Mouse (Mus musculus): ENCODE data around the gene Noct.
"Not testable (repeated sequence)": the region's sequence is repeated elsewhere in the genome, so short reads cannot be mapped to it uniquely, and the experiment has no call there.

The Noct gene

DNA sequence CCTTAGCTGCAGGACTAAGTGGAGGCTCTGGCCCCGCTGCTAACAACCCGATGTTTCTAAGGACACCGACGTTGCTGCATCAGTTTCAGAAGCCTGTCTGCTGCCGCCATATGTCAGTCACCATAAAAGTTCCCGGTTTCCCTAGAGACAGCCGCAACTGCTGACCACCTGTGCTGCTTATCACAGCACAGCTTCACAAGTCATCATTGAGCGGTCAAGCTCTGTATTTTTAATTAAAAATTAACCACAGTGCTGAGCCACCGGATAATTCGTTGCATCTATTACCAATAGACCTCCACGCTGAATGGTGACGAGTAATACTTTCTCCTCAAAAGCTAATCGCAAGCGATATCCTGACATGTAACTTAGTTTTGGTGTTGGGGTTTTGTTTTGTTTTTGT lies 19.4 kb upstream of the Noct start:
- no peak for DNase-seq (ENCODE audit: low read depth)

DNA sequence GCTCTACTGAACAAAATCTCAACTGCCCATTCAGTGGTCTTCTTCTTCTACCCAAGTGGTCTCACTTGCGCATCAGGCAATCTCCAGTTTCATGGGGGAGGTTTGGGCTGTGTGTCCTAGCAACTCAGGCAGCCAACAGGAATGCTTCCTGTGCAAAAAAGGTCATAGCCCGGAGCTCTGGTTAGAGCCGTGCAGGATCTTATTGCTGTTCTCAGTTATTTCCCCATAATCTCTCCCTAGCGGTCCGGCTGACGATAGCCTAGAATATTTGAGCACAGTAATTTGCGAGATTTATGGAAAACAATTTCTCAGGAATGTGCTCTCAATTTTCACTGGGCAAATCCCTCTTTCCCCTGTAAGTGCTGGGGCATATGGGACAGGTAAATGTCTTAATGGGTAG lies 17.7 kb upstream of the Noct start:
- DNase-seq (ENCODE audit: low read depth): no peak

DNA sequence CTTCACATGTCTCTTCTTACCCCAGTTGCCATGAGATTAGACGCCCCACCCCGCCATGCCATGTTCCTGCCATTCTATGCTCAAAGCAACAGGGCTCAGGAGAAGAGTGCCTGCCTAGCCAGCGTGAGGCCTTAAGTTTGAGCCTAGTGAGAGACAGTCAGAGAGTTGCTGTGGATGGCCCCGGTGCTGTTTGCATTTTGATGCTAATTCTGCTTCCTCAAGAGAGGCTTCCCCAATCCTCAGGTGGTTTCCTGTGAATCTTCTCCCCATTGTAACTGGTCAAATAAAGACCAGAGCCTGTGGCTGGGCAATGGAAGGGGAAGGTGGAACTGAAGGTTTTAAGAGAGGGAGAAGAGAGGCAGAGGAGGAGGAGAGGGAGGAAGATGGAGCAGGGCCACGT lies 15.6 kb upstream of the Noct start:
- DNase-seq (ENCODE audit: low read depth): no peak

GRCm38 (mm10) chr3:51209503-51210314 lies 14.5 kb upstream of the Noct start:
- no peak for DNase-seq (ENCODE audit: low read depth)

GRCm38 (mm10) chr3:51210485-51210884 lies 13.8 kb upstream of the Noct start:
- no peak for DNase-seq (ENCODE audit: low read depth)

DNA sequence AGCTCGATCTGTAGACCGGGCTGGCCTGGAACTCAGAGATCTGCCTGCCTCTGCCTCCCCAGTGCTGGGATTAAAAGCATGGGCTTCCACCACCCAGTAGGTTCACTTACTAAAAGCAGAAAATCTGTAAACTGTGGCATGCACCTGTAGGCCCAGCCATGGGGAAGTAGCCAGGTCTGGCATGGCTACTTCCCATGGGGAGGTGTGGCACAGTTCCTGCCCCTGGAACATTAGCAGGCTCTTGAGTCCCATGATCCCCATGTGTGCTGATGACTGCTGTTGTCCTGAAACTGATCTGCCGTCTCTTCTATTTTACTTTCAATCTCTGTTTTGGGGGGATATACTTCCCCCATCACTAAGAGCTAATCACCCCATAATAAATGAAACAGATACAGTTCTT lies 11.1 kb upstream of the Noct start:
- DNase-seq (ENCODE audit: low read depth): no peak

DNA sequence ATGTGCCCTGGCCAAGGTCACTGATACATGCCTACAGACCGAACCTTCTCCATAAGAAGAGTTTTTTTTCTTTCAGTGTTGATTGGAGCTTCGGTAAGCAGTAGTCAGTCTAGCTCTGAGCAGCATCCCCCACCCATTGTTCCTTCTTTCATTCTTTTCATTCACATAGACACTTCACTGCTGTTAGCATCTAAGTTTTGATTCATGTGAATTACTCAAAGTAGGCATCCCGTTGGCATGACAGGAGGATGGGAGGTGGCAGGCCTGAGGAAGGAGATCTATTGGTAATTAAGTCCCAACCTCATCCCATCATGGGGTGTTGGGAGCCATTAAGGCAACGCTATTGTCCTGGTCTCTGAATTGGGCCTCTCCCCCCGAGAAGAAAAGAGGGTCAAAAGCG lies 8.6 kb upstream of the Noct start:
- DNase-seq (ENCODE audit: low read depth): no peak

DNA sequence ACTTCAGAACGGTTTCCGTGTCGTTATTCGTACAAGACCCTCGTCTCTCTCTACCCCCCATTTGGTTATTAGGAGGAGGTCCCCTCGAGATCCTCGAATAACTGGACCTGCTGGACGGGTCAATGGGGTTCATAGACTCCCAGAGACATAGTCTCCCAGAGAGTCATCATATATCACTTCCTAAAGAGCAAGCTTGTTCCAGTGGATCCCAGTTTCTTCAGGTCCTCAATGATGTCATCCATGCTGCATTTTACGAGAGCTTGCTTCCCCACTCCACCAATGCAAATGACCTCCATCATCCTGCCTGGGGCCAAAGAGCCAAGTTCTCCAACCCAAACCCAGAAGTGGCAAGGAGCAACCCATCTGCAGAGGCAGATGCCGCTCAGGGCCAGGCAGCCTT lies 7.9 kb upstream of the Noct start:
- not testable (repeated sequence) for DNase-seq (ENCODE audit: low read depth)

- DNase-seq (ENCODE audit: low read depth): not testable (repeated sequence)
Measured at GRCm38 (mm10) chr3:51218385-51218784, 5.9 kb upstream of the Noct start.

DNA sequence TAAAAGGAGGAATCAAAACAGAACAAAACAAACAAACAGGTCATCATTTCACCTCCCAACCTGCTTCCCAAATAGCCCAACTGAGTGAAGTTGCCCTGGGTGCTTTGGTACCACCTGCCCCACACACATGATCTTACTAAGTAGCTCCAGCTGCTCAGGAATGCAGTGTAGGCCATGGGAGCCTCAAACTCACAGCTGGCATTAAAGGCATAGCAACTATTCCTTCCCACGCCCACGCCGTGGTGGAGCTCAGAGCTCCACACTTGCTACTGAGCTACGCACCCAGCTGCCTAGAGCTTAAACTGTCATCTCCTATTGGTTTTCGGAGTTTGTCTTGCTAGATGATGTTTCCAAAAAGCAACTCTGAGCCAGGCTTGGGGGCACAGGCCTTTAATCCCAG lies 5.0 kb upstream of the Noct start:
- DNase-seq (ENCODE audit: low read depth): no peak

DNA sequence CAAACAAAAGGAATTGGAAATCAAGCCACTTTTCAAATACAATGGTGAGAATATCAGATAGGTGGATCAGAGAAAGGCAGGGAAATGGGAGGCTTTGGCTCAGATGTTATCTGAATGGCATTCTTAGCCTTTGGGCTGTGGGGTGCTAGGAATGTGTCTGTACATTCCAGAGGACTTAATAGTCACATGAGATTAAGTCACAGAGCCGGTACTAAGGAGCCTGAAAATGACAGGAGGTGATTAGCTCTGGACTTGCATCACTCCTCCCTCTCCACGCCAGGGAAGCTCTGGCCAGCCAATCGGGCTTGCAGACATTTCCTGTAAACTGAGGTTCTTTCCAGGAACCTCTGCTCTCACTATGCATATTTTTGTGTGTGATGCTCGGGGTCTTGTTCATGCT lies 3.4 kb upstream of the Noct start:
- DNase-seq (ENCODE audit: low read depth): no peak

- no peak for DNase-seq (ENCODE audit: low read depth)
Measured at GRCm38 (mm10) chr3:51221847-51222246, 2.4 kb upstream of the Noct start.

- DNase-seq (ENCODE audit: low read depth): no peak
Measured at GRCm38 (mm10) chr3:51222302-51222701, 1.9 kb upstream of the Noct start.

DNA sequence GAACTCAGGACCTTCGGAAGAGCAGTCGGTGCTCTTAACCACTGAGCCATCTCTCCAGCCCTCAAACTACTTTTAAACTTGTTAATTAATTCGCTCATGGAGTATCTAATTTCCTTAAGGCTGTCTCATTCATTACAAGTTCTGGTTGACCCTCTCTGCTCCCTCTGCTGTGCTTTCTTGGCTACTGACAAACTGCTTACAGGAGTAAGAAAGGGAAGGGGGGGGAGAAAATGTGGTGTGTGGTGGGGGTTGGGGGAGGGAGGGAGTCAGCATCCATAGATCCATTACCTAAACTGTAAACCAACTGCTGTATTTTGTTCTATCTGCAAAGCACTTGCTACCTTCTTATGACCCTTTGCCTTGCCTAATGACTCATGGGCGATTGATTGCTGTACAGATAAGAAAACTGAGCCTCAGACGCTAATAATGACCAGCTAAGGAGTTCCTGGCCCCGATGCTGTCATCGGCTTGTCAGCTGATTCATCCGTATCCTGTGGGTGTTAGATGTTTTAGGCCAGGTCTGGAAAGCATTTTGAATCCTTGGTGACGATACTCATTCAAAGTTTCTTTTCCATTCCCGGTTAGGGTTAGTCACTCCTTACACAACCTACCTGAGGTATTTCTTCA lies 1.3 kb upstream of the Noct start:
- peak; percentile 71 for DNase-seq (ENCODE audit: low read depth)

DNA sequence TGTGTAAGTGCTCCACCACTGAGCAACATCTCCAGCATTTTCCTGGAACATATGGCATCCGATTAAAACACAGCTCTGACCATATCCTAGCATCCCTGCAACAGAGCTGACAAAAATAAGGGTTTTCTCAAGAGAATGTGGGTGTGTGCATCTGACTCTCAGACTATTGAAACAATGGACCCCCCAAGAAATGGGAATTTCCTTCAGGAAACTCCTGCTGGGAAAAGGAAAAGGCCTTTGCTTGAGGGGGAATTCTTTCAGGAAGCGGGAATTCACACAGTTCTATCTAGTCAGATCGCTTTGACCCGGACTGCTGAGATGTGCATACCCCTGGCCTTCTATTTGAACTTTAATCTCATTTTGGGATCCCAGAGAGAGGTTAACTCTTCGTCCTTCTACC lies 691 bp upstream of the Noct start:
- DNase-seq (ENCODE audit: low read depth): no peak

DNA sequence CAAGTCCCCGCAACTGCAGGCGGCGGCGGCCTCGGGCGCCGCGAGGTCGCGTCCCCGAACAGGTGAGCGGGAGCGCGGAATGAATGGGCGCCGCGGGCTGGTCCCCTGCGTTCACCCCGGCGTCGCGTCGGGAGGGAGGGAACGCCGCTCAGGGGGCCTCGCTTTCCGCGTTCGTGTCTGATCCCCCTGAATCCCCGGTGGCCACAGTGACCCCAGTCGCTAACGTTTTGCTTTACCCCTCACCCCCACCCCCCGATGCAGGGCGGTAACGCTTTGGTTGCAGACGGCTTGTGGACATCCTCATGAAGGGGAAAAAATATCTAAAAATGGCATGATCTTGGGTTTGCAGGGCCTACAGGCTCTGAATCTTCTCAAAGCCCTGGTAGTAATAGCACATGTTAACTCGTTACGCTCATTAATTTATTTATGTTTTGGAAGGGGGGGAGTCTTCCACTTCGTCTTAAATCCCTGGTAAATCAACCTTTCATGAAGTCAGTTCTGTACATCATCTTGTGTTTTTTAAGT lies 1.0 kb downstream of the Noct start:
- DNase-seq (ENCODE audit: low read depth): no peak

- no peak for DNase-seq (ENCODE audit: low read depth)
Measured at GRCm38 (mm10) chr3:51225979-51226378, 1.7 kb downstream of the Noct start.

- no peak for DNase-seq (ENCODE audit: low read depth)
Measured at GRCm38 (mm10) chr3:51226601-51227000, 2.4 kb downstream of the Noct start.

GRCm38 (mm10) chr3:51228038-51228820 lies 4.0 kb downstream of the Noct start:
- DNase-seq (ENCODE audit: low read depth): no peak

DNA sequence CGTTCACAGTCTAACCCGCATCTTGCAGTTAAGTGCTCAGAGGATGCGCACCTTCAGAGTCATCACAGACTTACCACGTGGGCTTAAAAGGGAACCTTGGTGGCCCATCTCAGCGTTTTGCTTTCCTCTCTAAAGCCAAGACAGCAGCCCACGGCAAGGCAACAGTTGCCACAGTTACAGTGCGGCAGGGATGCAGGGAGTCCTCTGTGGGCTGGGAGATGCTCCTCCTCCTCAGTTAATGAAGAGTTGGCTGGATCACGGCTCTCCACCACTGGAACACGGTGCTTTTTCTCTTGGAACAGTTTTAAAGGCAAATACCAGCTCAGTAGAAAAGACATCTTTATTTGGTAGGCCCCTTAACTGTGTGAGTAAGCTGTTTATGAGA lies 4.6 kb downstream of the Noct start:
- DNase-seq (ENCODE audit: low read depth): no peak

- DNase-seq (ENCODE audit: low read depth): no peak
Measured at GRCm38 (mm10) chr3:51229226-51229625, 5.0 kb downstream of the Noct start.

- no peak for DNase-seq (ENCODE audit: low read depth)
Measured at GRCm38 (mm10) chr3:51230146-51230835, 6.0 kb downstream of the Noct start.

Measured in fibroblast of lung, adult 2 months (primary cell).